Mouse (Mus musculus): ENCODE results near the gene Tcp10c.
"Not testable (repeated sequence)": the region's sequence is repeated elsewhere in the genome, so short reads cannot be mapped to it uniquely, and the experiment has no call there.

Tcp10c gene

DNA sequence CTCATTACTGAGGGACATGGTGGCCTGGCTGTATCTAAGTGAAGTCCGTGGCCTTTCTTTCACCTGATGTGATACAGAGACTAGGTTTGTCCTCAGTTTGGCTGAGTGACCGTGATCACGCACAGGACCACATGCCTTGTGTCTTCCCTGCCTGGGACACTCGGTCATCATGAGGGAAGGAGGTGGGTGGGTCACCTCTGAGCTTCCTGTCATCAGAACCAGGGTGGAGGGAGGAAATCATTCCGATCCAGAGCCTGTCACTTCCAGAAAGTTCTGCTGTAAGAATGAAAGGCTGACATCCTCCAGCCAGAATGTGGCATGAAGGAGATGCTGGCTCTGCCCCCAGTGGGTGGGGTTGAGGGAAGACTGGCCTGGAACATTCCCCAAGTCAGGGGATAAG, 45.6 kb downstream of the Tcp10c start:
- not testable (repeated sequence) for DNase-seq

DNA sequence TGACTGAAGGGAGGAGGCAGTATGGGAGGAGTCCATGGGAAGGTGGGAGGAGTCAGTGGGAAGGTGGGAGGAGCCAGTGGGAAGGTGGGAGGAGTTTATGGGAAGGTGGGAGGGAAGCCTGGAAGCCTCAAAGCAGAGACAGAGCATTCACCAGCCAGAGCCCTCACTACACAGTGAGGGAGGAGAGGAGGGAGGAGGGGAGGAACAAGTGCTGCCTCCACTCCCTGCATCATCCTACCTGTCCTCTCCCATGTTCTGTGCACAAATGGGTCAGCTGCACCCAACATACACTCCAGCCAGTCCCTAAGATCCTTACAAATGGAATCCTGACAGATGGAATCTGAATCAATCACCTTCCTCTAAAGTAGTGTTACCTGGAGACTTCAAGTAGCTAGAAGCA, 47.7 kb downstream of the Tcp10c start:
- DNase-seq = not testable (repeated sequence)

DNA sequence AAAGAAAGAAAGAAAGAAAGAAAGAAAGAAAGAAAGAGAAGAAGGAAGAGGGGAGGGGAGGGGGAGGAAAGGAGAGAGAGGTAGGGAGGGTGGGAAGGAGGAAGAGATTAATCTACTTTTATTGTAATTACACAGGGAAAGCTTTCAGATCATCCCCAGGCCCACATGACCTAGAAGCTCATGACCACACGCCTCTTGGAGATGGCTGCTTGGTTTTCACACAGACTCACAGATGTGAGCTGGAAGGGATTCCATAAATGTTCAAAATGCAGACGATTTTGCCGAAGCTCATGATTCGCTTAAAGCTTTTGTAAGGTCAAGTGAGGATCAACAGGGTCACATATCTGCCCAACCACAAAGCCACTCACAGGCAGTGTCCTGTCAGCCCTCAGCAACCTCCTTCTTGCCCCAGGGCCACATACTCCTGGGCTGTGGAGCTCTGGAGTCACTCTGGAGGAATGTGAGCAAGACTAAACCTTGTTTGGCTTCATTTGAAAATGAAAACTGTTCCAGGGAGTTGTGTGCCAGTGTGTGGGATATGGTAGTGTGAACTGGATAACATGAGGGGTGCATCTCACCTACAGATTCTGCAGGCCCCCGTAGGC, 49.3 kb downstream of the Tcp10c start:
- DNase-seq = not testable (repeated sequence)

DNA sequence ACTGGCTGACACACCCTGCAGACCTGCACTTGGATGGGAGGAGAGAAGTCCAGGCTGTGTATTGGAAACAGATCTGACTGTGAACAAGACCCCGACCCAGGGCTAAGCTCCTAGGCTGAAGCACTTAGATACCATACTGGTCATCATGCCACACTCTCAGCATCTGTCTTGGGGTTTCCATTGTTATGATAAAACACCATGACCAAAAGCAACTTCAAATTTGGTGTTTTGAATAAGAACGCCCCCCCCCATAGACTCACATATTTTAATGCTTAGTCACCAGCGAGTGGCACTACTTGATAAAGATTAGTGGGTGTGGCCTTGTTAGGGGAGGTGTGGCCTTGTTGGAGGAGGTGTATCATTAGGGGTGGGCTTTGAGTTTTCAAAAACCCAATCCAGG, 51.7 kb downstream of the Tcp10c start:
- DNase-seq = not testable (repeated sequence)

DNA sequence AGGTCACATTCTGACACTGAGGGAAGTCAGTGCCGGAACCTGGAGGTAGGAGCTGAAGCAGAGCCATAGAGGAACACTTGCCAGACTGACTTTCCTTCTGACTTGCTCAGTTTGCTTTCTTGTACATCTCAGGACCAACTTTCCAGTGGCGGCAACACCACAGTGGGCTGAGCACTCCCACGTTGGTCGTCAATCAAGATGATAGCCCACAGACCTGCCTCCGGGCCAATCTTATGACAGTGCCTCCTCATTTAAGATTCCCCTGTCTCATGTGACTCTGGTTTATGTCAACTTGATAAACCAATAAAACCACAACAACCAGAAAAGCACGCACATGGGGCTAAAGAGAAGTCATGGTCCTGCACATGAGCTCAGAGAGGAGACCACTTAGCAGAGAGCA, 52.3 kb downstream of the Tcp10c start:
- not testable (repeated sequence) for DNase-seq

DNA sequence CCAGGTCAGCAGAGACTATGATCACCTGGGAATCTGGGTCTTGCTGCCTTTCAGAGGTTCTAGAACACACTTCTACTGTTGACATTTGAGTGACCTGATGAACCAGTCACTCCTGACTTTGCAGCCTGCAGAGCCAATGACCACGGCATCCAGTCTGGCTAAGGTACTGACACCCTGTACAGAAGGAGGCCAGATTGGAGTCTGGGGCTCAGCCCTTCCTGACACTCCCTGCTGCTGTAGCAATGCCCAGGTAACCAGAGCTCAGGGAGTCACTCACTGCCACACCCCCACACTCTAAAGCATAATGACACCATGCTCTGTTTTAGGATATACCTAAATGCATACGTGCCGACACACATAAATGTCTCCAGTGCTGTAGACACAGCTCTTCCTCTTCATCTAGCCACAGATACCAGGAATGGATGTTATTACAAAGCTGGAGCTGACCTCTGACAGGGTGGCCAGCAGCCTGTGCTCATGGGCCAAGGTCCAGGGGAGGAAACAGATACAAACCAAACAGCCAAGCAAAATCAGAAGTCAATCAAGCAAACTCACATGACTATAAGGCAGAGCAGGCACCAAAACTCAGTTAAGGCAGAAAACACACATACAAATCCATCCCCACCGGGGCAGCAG, 53.4 kb downstream of the Tcp10c start:
- not testable (repeated sequence) for DNase-seq

DNA sequence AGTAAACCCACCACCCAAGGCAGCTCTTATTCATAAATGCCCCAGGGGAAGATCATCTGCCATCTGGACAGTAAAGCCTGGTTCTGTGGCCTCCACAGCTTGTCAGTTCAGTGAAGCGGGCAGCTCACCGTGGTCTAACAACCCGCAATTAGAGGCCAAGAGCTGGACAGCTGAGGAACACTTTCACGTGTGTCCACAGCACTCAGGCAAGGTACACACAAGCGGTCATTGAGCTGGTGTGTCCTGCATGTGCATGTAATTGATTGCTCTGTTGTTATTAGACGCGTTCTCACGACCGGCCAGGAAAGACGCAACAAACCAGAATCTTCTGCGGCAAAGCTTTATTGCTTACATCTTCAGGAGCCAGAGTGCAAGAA, 53.9 kb downstream of the Tcp10c start:
- not testable (repeated sequence) for DNase-seq

DNA sequence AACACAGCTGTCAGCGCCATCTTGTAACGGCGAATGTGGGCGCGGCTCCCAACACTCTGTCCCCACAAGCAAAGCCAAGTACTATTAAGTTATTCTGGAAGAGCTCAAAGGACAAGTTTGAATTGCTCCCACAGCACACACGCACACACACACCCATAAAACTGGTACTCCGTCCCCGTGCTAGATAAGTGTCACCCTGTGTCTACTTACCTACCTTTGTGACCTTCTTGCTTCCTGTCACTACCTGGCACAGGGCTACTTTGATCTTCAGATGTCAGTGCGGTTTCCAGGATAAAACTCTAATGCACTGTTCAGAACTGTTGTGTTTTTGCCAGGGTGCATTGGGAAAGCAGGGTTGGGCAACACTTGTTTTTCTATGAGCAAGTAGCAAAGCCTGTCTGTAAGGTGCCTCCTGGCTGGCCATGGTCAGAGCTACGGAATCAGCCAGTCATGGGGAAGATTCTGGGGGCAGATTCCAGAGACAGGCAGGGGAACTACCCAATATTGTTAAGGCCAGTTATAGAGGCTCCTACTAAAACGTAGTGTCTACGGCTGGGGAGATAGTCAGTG, 66.7 kb downstream of the Tcp10c start:
- not testable (repeated sequence) for DNase-seq

DNA sequence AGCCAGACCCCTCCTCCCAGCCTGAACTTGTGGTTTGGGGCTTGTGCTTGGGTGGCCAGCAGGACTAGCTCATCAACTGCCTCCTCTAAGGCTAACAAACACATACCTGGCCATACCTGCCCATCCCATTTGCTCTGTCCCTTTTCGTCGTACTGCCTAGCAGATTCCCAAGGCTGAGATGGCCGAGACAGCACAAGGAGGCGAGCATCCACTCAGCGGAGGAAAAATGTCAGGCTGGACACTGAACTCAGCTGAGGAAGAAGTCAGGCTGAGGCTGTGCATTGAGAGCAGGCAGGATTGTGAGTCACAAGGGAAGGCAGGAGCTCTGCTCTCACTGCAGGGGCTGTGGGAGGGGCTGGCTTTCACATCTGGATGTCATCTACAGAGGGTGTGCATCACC, 68.3 kb downstream of the Tcp10c start:
- not testable (repeated sequence) for DNase-seq

DNA sequence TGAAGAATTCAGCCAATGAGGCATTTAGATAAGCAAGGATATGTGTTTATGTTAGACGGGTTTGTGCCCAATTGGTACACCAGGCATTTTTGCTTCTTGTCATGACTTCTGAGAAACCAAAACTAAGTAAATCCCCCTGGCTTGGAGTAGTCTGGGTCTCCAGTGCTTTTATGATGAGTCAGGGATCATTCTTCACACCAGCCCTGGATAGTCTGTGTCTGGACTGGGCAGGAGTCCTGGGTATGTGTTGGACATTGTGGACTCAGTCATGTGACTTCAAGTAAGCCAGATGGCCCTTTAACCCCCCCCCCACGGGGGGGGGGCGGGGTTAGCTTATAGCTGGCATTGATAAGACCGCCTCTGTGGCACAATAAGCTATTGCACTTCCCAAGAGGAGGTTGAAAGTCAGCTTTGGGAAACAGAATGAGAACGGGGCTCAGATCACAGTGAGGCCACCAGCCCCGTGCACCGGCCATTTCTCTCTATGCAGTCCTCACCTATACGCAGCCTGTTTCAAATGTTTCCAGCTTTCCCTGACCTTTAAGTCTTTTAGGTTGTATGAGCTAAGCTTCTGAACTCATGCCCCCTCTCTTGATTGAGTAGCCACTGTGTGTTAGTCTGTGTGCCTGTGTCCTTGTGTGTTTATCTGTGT, 69.1 kb downstream of the Tcp10c start:
- not testable (repeated sequence) for DNase-seq

DNA sequence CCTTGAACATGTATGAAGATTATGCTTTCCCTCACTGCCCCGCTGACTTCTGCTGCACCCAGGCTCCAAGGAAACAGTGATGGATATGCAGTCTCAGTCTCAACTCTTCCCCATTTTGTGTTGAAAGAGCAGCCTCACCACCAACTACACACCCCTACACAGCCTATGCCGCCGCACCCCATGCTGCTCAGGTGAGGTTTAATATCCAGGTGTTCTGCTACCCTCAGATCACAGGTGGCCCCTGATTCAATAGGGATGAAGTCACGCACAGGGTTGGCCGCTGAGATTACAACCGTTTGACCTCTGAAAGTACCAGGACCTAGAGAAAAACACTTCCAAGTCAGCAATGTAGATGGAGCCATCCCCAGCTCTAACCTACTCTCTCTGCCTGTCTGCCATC, 69.9 kb downstream of the Tcp10c start:
- not testable (repeated sequence) for DNase-seq

DNA sequence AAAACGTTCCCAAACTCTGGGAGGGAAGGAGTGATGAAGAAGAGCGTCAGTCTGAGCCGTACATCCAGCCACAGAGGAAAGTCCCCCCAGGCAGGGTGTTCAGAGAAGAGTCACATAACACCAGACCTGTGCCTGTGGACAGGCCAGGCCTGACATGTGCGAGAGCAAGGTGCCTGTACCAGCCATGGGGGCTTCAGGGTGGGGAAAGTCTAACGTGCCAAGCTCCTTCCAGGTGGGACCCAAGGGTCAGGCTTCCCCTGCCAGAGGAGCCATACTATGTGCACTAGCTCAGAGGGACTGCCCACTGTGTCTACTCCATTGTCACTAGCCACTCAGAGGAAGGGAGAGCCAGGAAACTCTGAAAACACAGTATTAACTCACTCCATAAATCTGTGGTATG, 71.3 kb downstream of the Tcp10c start:
- DNase-seq = not testable (repeated sequence)

DNA sequence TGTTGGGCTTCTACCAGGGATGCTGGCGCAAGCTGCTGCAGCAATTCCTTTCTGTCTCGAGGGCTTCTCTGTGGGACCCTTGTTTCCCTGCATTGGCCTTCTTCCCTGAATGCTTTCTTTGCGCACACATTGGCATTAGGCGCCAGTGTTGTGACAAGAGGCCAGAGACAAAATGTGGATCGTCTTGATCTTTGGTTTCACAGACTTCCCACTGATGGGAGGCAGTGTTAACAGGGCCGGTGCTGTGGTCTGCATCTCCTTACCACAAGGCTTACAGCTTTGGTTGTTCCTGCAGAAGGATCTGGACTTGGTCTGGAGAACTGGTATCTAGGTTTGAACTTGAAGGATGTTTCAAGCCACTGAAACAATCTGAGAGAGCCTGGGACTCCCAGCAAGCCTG, 72.1 kb downstream of the Tcp10c start:
- not testable (repeated sequence) for DNase-seq
